Mouse (Mus musculus): ENCODE measurements around the gene Cul4a. TPM values are rescaled to one million over a fixed set of nuclear protein-coding genes. Genes with fewer than 3 reads are reported as not detected.
"Not testable (repeated sequence)": the region's sequence is repeated elsewhere in the genome, so short reads cannot be mapped to it uniquely, and the experiment has no call there.

Cul4a gene
- total RNA-seq (2021) = 10 to 100 TPM; 67.6 to 68.5 TPM
- long read RNA-seq, experiment 1, transcript Cul4a-201 (20 exons, 3,728 nt) = major isoform, 235 of 267 reads
- long read RNA-seq, experiment 1, partial matches to known transcripts = 15 of 267 reads
- long read RNA-seq, experiment 1, other reads (novel, unspliced or antisense) = 17 of 267 reads
- long read RNA-seq, experiment 2, transcript Cul4a-201 (20 exons, 3,728 nt) = major isoform, 213 of 240 reads
- long read RNA-seq, experiment 2, partial matches to known transcripts = 12 of 240 reads
- long read RNA-seq, experiment 2, other reads (novel, unspliced or antisense) = 15 of 240 reads

- peak; percentile 98 for DNase-seq
- TF ChIP-seq CTCF (IDR thresholded peaks at IDR 0.05) = peak; percentile 65
- Histone ChIP-seq H3K4me3 (peak within 1 kb of the TSS; percentile 97), H3K27ac (peak within 1 kb of the TSS; percentile 98)
- intact Hi-C loops (cut with DNase I) = loop anchor here (2.0 to 10.0 kb wide), 4 partner anchors 42 to 350 kb away; partner anchors contain the start of gene Atp11a
These were observed at the start of gene Cul4a, which contains the start of gene Pcid2 for GRCm38 (mm10) chr8:13105087-13105881. Cul4a (plus strand) TSS chr8:13105621. Pcid2 (minus strand) TSS chr8:13105459.

GRCm38 (mm10) chr8:13057351-13057750 lies 48.1 kb upstream of the Cul4a start:
- no peak for TF ChIP-seq CTCF (IDR thresholded peaks at IDR 0.05)
- Histone ChIP-seq H3K27ac (no peak overlapping the region), H3K4me3 (no peak overlapping the region)
- intact Hi-C loops (cut with DNase I) = no loop called here
- no peak for DNase-seq

- no peak within 1 kb of the TSS for H3K4me3 ChIP-seq
- no peak for TF ChIP-seq CTCF (IDR thresholded peaks at IDR 0.05)
- DNase-seq = no peak
- H3K27ac ChIP-seq = no peak within 1 kb of the TSS
- intact Hi-C loops (cut with DNase I) = no loop called here
These were observed 44.8 kb upstream of the Cul4a start, which contains the start of gene Proz for GRCm38 (mm10) chr8:13060441-13061150. Proz (plus strand) TSS chr8:13060914.

GRCm38 (mm10) chr8:13063112-13063511 lies 42.3 kb upstream of the Cul4a start:
- no peak for TF ChIP-seq CTCF (IDR thresholded peaks at IDR 0.05)
- no peak overlapping the region for H3K4me3 ChIP-seq
- H3K27ac ChIP-seq = no peak overlapping the region
- no peak for DNase-seq
- intact Hi-C loops (cut with DNase I) = no loop called here

- no peak for TF ChIP-seq CTCF (IDR thresholded peaks at IDR 0.05)
- no peak overlapping the region for H3K27ac ChIP-seq
- DNase-seq = no peak
- intact Hi-C loops (cut with DNase I) = no loop called here
- no peak overlapping the region for H3K4me3 ChIP-seq
These were observed 32.2 kb upstream of the Cul4a start for GRCm38 (mm10) chr8:13073255-13073654.

GRCm38 (mm10) chr8:13075044-13075443 lies 30.4 kb upstream of the Cul4a start:
- intact Hi-C loops (cut with DNase I) = no loop called here
- H3K4me3 ChIP-seq = no peak overlapping the region
- no peak for TF ChIP-seq CTCF (IDR thresholded peaks at IDR 0.05)
- no peak overlapping the region for H3K27ac ChIP-seq
- DNase-seq = no peak

- H3K4me3 ChIP-seq; intact Hi-C loops (cut with DNase I): not testable (repeated sequence)
These were observed 29.8 kb upstream of the Cul4a start for GRCm38 (mm10) chr8:13075579-13075978.

GRCm38 (mm10) chr8:13077542-13077941 lies 27.9 kb upstream of the Cul4a start:
- intact Hi-C loops (cut with DNase I) = no loop called here
- no peak overlapping the region for H3K4me3 ChIP-seq
- DNase-seq = no peak
- TF ChIP-seq CTCF (IDR thresholded peaks at IDR 0.05) = no peak
- H3K27ac ChIP-seq = no peak overlapping the region

More at GRCm38 (mm10) chr8:13075579-13075978, 29.8 kb upstream of the Cul4a start:
- DNase-seq, H3K27ac ChIP-seq: not testable (repeated sequence)

GRCm38 (mm10) chr8:13104691-13105086 lies 732 bp upstream of the Cul4a start:
- peak; percentile 11; the same call in 1 of the 2 replicates for TF ChIP-seq CTCF (IDR thresholded peaks at IDR 0.05)
- intact Hi-C loops (cut with DNase I) = loop anchor here (2.0 to 10.0 kb wide), 6 partner anchors 43 to 350 kb away; partner anchors contain the start of gene Atp11a
- H3K27ac ChIP-seq = peak overlapping the region; percentile 98
- peak overlapping the region; percentile 97 for H3K4me3 ChIP-seq
- peak; percentile 94 for DNase-seq

GRCm38 (mm10) chr8:13105908-13106551 lies 609 bp downstream of the Cul4a start:
- DNase-seq = peak; percentile 81
- Histone ChIP-seq H3K4me3 (peak overlapping the region; percentile 97), H3K27ac (peak overlapping the region; percentile 98)
- TF ChIP-seq CTCF (IDR thresholded peaks at IDR 0.05) = no peak
- intact Hi-C loops (cut with DNase I) = loop anchor here (2.0 to 10.0 kb wide), 4 partner anchors 41 to 351 kb away; partner anchors contain the start of gene Atp11a

- DNase-seq = no peak
- no peak for TF ChIP-seq CTCF (IDR thresholded peaks at IDR 0.05)
- Histone ChIP-seq H3K27ac (no peak overlapping the region), H3K4me3 (no peak overlapping the region)
- intact Hi-C loops (cut with DNase I) = loop anchor here (5.0 to 10.0 kb wide), 3 partner anchors 39 to 353 kb away; partner anchors contain the start of gene Atp11a
These were observed 2.7 kb downstream of the Cul4a start for GRCm38 (mm10) chr8:13107990-13108638.

Data from gastrocnemius, adult 2 months (tissue).